Mouse (Mus musculus) midbrain, embryonic 14.5 days (tissue): ENCODE data around the gene Mfsd11. TPM values are rescaled to one million over a fixed set of nuclear protein-coding genes. Genes with fewer than 3 reads are reported as not detected.

Experiments used
- ATAC-seq: fragments of 200-750 bp; cut with Nextera tagmentation; 2 replicates; pipeline ENCODE4 v1.8.0; 2017; ENCODE audit warnings: moderate number of reproducible peaks, moderate library complexity; ENCODE audit not compliant: low FRiP score, low TSS enrichment
- DNase-seq: peaks from one replicate; pipeline ENCODE4 v3.0.0-alpha.2; 2015
- H3K27ac ChIP-seq: fragments of 300-500 bp; sonication (generic); replicated peaks from 2 replicates; pipeline ENCODE4 v1.5.1; 2014; ENCODE audit warnings: mild to moderate bottlenecking, low read depth, low read length, moderate library complexity
- H3K27me3 ChIP-seq: fragments of 300-500 bp; sonication (generic); 2 replicates; pipeline ENCODE4 v1.6.1; 2014; ENCODE audit warnings: low read length, control low read depth, mixed read lengths; ENCODE audit not compliant: control insufficient read depth, insufficient read depth
- H3K36me3 ChIP-seq: fragments of 300-500 bp; sonication (generic); 2 replicates; pipeline ENCODE4 v1.6.1; 2014; ENCODE audit warnings: low read length, control low read depth; ENCODE audit not compliant: control insufficient read depth, insufficient read depth
- H3K4me1 ChIP-seq: fragments of 300-500 bp; sonication (generic); 2 replicates; pipeline ENCODE4 v1.6.1; 2014; ENCODE audit warnings: mild to moderate bottlenecking, antibody characterized with exemption, low read length, control low read depth; ENCODE audit not compliant: control insufficient read depth, insufficient read depth
- H3K4me2 ChIP-seq: fragments of 300-500 bp; sonication (generic); 2 replicates; pipeline ENCODE4 v1.6.1; 2014; ENCODE audit warnings: mild to moderate bottlenecking, low read length, moderate library complexity
- H3K4me3 ChIP-seq: fragments of 300-500 bp; sonication (generic); replicated peaks from 2 replicates; pipeline ENCODE4 v1.5.1; 2014; ENCODE audit warnings: low read depth, low read length
- H3K9ac ChIP-seq: fragments of 300-500 bp; sonication (generic); replicated peaks from 2 replicates; pipeline ENCODE4 v1.6.1; 2014; ENCODE audit warnings: mild to moderate bottlenecking, low read length, moderate library complexity
- H3K9me3 ChIP-seq: fragments of 300-500 bp; sonication (generic); 2 replicates; pipeline ENCODE4 v1.6.1; 2016; ENCODE audit warnings: low read length, control low read depth, mixed read lengths; ENCODE audit not compliant: control insufficient read depth
- WGBS: fragments of 180-500 bp; shearing (Covaris S2); extraction: QIAGEN DNeasy Blood & Tissue Kit; methylation state at CpG from one replicate; pipeline ENCODE4 v1.1.7; 2014; 5-methylcytosine and 5-hydroxymethylcytosine counted together
- polyA plus RNA-seq: library from polyadenylated mRNA; unstranded; fragments of >200 nt; fragmentation: Nextera tagmentation; extraction: Ambion mirVana; gene quantifications from 2 replicates; pipeline ENCODE4 v1.2.1, GENCODE M21; 2014

Mfsd11 gene
- polyA plus RNA-seq, 1 experiment from 2014 or later, result 52.8 TPM

DNA sequence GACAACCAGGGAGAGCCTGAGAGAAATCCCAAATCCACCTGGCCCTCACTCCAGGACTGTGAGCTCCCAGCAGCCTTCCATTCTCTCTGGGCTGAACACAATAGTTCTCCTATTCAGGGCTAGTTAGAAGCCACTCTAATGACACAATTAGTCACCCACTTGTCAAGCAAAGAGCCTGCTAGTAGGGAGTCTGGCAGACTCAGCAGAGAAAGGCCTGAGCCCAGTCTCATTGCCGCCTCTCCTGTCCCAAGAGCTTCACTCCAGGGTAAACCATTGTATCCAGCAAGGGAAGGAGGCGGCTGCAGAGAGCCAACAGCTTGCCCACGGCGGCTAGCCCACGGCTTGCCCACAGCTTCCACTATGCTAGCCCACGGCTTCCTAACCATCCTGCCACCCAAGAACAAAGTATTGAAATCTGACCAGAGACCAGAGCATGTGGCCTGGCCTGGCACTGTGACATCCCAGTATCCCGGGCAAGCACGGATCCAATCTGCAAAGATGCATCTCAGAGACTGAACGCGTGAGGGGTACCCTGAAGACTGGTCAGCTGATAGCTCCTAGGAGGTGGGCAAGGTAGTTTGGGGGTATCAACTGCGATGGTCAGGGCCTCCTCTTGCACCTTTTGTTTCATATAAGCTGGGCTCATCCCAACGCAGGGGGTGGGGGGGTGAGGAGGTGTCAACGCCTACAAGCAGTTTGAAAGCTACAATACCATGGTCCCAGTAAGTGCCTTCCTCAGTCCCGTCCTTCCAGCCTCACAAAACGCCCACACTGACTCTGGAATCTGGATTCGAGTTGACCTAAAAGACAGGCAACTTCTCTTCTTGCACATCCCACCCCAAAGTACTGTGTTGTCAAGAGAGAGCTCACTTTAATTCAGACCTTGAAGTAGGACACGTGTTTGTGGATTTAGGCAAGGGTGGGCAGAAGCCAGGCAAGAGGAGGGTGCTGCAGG, 25.4 kb upstream of the Mfsd11 start:
- peak overlapping the region; percentile 70 for H3K27ac ChIP-seq
- H3K36me3 ChIP-seq, result no peaks in the 10 kb centered on the region; the same call in 1 of the 2 replicates
- H3K4me2 ChIP-seq, result peak overlapping the region; percentile 82
- DNase-seq (peak; percentile 41), ATAC-seq (0 out of 2 replicates have a peak, but pooled peaks have one; percentile 7)
- H3K9ac ChIP-seq, result peak overlapping the region; percentile 71
- H3K27me3 ChIP-seq, result no peaks in the 10 kb centered on the region
- WGBS, result 10% methylated on average over 17 of the region's 17 CpGs
- peak overlapping the region; percentile 65 for H3K4me3 ChIP-seq
- peaks cover 22% of the 10 kb centered on the region for H3K4me1 ChIP-seq
- H3K9me3 ChIP-seq, result no peaks in the 10 kb centered on the region

DNA sequence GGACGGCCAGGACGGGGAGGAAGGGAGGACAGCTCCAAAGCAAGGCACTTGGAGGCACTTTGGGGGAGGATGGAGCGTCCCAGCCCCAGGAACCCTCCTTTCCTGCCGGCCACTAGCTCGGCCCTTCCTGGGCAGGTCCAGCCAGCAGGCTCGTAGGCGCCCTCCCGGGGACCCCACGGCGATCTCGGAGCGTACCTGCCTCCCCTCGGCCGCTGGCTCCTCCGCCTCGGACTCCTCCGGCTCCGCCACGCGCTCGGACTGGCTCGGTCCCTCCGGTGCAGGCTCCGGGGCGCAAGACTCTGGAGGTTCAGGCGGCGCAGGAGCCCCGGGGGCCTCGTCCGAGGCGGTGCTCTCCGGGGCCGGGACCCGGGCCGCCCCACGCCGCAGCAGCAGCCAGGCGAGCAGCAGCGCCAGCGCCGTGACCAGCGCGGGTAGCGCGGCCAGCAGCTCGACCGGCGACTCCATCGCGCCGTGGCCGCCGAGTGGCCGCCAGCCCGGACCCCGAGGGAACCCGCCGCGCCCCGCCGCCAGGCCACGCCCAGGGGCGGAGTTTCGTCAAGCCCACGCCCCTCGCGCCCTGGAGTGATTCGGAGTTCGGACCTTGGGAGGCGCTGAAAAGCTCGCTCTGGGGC, 24.6 kb upstream of the Mfsd11 start, which contains the start of gene Mxra7:
Gene Mxra7, minus strand, starts transcription at position 513 of the 632 bp plus-strand sequence.
- Histone ChIP-seq H3K27me3 (no peaks in the 10 kb centered on the region), H3K4me3 (peak within 1 kb of the TSS; percentile 65), H3K9ac (peak within 1 kb of the TSS; percentile 71), H3K9me3 (no peaks in the 10 kb centered on the region), H3K36me3 (peaks cover 2% of the 10 kb centered on the region), H3K4me1 (peaks cover 20% of the 10 kb centered on the region), H3K27ac (peak within 1 kb of the TSS; percentile 70), H3K4me2 (peak within 1 kb of the TSS; percentile 82)
- WGBS, result 1% methylated on average over 71 of the region's 71 CpGs
- ATAC-seq (peak; percentile 44; the same call in 1 of the 2 replicates), DNase-seq (peak; percentile 83)

DNA sequence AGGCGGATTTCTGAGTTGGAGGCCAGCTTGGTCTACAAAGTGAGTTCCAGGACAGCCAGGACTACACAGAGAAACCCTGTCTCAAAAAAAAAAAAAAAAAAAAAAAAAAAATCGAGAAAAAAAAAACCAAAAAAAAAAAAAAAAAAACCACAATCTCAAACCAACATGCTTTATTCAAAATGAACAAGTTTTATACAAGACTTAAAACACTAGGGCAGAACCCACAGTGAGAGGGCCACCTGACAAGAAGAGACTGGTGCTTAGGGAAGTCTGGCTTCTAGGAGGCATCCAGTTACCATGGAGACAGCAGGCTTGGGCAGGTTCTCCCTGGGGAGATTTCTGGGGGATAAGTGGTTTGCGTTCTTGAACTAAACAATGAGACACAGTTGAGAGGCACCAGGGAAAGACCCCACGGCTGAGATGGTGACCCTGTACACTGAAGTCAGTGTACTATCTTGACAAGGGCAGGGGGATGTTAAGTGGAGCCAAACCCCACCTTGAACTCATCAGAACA, 20.0 kb upstream of the Mfsd11 start:
- ATAC-seq (no peak), DNase-seq (peak; percentile 75)
- H3K36me3 ChIP-seq, result peaks cover 46% of the 10 kb centered on the region
- H3K4me2 ChIP-seq, result no peak overlapping the region
- no peak overlapping the region for H3K9ac ChIP-seq
- H3K9me3 ChIP-seq, result no peaks in the 10 kb centered on the region
- H3K4me3 ChIP-seq, result no peak overlapping the region
- 0 out of 2 replicates have a peak overlapping the region, but pooled peaks have one; percentile 26 for H3K27ac ChIP-seq
- H3K4me1 ChIP-seq, result peaks cover 10% of the 10 kb centered on the region
- H3K27me3 ChIP-seq, result no peaks in the 10 kb centered on the region
- WGBS, result 21% methylated on average over 4 of the region's 4 CpGs

DNA sequence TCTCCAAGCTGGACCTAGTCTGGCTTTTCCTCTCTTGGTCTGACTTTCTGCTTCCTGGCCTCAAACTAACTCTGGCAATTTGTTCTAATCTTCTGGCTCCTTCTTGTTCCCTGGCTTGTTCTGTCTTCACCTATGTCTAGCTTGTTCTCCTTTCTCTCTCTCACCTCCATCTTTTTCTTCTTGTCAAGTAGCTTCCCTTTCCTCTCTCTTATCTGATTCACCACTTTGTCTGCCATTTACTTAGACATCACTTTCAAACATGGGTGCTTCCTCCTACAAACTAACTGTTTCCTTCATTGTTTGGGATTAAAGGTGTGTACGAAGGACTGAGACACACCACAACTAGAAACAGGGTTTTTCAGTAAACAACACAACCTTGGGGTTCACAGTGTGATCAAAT, 17.3 kb upstream of the Mfsd11 start:
- Histone ChIP-seq H3K27me3 (no peaks in the 10 kb centered on the region), H3K4me2 (no peak overlapping the region), H3K36me3 (peaks cover 73% of the 10 kb centered on the region), H3K9me3 (no peaks in the 10 kb centered on the region), H3K27ac (no peak overlapping the region), H3K4me1 (peaks cover 14% of the 10 kb centered on the region), H3K9ac (no peak overlapping the region), H3K4me3 (no peak overlapping the region)
- no peak for DNase-seq
- no peak for ATAC-seq
- WGBS, result 98% methylated on average over 1 of the region's 1 CpGs

DNA sequence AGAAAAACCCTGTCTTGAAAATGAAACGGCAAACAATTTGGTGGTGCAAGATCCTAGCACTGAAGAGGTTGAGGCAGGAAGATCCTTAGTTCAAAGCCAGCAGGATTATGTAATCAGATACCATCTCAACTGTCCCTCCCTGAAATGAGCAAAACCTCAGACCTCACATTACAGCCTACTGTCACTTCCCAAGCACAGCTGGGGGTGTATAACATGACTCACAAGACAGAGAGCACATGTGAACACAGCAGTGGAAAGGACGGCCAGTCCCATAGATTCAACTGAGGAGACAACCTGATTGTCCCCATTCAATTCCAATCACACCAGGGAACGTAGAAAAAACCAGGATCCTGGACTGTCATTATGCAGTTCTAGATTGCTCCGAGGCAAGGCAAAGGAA, 16.0 kb upstream of the Mfsd11 start:
- ATAC-seq (no peak), DNase-seq (no peak)
- Histone ChIP-seq H3K4me3 (no peak overlapping the region), H3K27me3 (no peaks in the 10 kb centered on the region), H3K4me1 (peaks cover 26% of the 10 kb centered on the region), H3K27ac (no peak overlapping the region), H3K4me2 (no peak overlapping the region), H3K9me3 (no peaks in the 10 kb centered on the region), H3K9ac (no peak overlapping the region), H3K36me3 (peaks cover 86% of the 10 kb centered on the region)
- 95% methylated on average over 4 of the region's 4 CpGs for WGBS

DNA sequence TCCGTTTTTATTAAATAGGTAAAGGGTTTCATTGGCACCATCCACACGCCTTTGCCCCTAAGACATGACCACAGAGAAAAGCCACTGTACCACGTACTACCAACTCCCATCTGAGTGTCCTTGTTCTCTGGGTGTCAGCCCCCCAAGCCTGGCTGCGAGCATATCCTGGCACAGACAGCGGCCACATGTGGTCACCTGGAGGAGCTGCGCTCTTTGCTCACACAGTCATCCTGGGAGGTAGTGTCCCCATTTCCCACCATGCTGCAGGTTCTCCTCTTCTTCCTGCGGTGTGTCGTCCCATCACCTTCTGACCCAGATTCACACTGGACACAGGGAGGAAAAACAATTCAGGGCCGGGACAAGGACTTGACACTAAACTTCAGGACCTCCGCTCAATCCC, 14.8 kb upstream of the Mfsd11 start:
- Histone ChIP-seq H3K27ac (no peak overlapping the region), H3K4me1 (peaks cover 31% of the 10 kb centered on the region), H3K27me3 (no peaks in the 10 kb centered on the region), H3K9me3 (no peaks in the 10 kb centered on the region), H3K4me3 (no peak overlapping the region), H3K36me3 (peaks cover 86% of the 10 kb centered on the region), H3K4me2 (no peak overlapping the region), H3K9ac (no peak overlapping the region)
- 93% methylated on average over 10 of the region's 10 CpGs for WGBS
- DNase-seq, result no peak
- ATAC-seq, result no peak

DNA sequence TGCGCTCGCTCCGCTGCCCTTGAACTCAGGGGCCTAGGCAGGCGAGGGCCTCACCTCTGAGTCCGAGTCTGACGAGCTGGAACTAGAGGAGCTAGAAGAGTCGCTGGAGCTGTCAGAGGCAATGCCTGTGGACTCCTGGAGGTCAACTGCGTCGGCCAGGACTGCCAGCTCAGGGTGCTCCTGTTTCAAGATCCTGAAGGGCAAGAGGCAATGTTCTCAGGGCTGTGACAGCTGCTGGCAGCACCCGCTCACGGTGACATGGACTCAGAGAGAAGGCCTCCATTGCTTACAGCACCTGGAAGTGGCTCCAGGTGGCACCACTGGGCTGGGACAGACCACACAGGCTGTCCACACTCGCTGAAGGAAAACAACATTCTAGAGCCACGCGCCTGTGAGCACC, 13.3 kb upstream of the Mfsd11 start:
- ATAC-seq (no peak), DNase-seq (no peak)
- H3K4me3 ChIP-seq, result no peak overlapping the region
- peaks cover 71% of the 10 kb centered on the region for H3K36me3 ChIP-seq
- H3K4me1 ChIP-seq, result peaks cover 28% of the 10 kb centered on the region
- H3K4me2 ChIP-seq, result no peak overlapping the region
- no peak overlapping the region for H3K27ac ChIP-seq
- no peaks in the 10 kb centered on the region for H3K9me3 ChIP-seq
- WGBS, result 88% methylated on average over 14 of the region's 14 CpGs
- H3K9ac ChIP-seq, result no peak overlapping the region
- no peaks in the 10 kb centered on the region for H3K27me3 ChIP-seq

DNA sequence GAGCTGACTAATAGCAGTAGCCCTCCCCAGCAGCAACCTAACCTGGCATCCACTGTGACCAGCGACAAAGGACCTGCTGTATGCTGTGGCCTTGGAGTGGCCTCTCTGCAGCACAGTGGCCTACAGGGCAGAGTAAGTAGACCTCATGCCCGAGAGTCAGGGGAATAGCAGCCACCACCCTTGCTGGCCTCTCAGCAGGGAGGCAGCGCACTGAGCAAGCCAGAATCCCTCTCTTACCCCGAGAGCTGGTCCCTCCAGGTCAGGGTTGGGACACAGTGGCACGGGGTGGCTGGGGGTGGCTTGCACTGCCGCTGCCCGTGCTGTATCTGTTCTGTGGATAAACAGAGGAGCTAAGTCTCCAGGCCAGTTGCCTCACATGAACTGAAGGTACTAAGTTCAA, 12.6 kb upstream of the Mfsd11 start:
- Histone ChIP-seq H3K4me1 (peaks cover 34% of the 10 kb centered on the region), H3K4me2 (peak overlapping the region; percentile 24; the same call in 1 of the 2 replicates), H3K36me3 (peaks cover 64% of the 10 kb centered on the region), H3K27ac (no peak overlapping the region), H3K9me3 (no peaks in the 10 kb centered on the region), H3K27me3 (no peaks in the 10 kb centered on the region), H3K9ac (no peak overlapping the region), H3K4me3 (no peak overlapping the region)
- 83% methylated on average over 7 of the region's 7 CpGs for WGBS
- no peak for DNase-seq
- no peak for ATAC-seq
